Mouse (Mus musculus) testis, adult 2 months (tissue): ENCODE data around the gene Pdhx.

Experiments
- CTCF ChIP-seq: fragments of 200-500 bp; IDR thresholded peaks from 2 replicates; pipeline ENCODE4 v1.5.1; 2012; ENCODE audit warnings: low read depth, mild to moderate bottlenecking, inconsistent platforms, low read length, moderate library complexity; ENCODE audit not compliant: control insufficient read depth, insufficient read depth, insufficient replicate concordance
- POLR2A ChIP-seq: fragments of 200-500 bp; IDR thresholded peaks from 2 replicates; pipeline ENCODE4 v1.6.1; 2012; ENCODE audit warnings: low read depth, mild to moderate bottlenecking, inconsistent platforms, low read length, moderate library complexity; ENCODE audit not compliant: control insufficient read depth

DNA sequence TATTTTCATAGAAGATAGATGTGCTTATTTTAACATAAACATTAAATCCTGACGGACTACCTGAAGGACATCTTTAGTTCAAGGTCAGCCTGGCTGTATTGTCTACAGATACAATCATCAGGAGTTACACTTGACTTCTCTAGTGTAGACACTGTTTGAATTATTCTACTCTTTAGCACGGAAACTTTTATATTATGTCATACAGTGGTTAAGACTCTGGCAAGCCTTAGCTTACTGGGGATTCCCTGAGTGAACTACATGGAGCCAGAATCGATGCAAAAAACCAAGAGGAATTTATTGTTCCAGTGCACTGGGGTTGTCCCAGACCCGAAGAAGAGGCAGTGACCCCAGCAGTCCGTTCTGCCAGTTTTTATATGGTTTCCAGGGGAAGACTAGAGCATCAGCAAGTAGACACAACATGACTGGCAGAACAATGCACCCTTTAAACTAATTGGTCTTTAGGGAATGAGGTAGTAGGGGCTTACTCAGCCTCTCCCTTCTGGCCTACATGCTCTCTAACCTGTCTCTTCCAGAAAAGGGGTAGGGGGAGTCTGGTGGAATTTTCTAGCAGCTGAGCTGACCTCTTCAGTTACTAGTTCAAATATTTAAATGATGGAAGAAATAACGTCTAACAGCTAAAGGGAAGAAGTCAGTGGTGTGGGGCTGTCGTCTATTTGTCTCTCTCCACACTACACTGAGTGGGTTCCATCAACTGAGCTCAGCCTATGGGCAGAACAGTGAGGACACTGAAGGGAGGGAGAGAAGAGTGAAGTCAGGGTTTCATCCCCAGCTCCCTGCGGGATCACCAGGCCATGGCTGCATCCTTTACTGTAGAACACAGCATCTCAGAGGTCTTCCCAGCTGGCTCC lies 6.4 kb downstream of the Pdhx start:
- TF ChIP-seq CTCF = no peak
- no peak for TF ChIP-seq POLR2A
